Mouse (Mus musculus) G1E (cell line): ENCODE measurements at regions not wholly inside any gene's neighbourhood (a gene's known extent, or its start where the extent isn't known, plus 50 kb on each side); places are given as distances from the start of the nearest gene placed in this dataset.

Source experiments
- CTCF ChIP-seq: IDR thresholded peaks from 2 replicates; pipeline ENCODE4 v1.5.1; 2012; ENCODE audit warnings: low read depth, low read length, inconsistent platforms, mixed read lengths
- GATA1 ChIP-seq: IDR thresholded peaks from 2 replicates; pipeline ENCODE4 v1.6.1; 2012; ENCODE audit warnings: borderline replicate concordance, low read length, inconsistent platforms, mixed read lengths
- GATA2 ChIP-seq: IDR thresholded peaks from 2 replicates; pipeline ENCODE4 v1.6.1; 2012; ENCODE audit warnings: low read depth, low read length, inconsistent platforms, borderline replicate concordance
- POLR2AphosphoS5 ChIP-seq: IDR thresholded peaks from 2 replicates; pipeline ENCODE4 v1.6.1; 2012; ENCODE audit warnings: low read depth, low read length, inconsistent platforms; ENCODE audit not compliant: insufficient replicate concordance
- TAL1 ChIP-seq: conservative IDR thresholded peaks from 2 replicates; pipeline ENCODE4 v1.6.1; 2012; ENCODE audit warnings: low read depth, low read length, inconsistent platforms, mixed read lengths

- TF ChIP-seq GATA2 (no peak), CTCF (no peak), TAL1 (no peak), GATA1 (no peak), POLR2AphosphoS5 (no peak)
Measured at GRCm38 (mm10) chr1:77137663-77138062, 377.2 kb downstream of the Epha4 start.
